Mouse (Mus musculus): Measurements from ENCODE around the gene Lig4.

Gene Lig4

DNA sequence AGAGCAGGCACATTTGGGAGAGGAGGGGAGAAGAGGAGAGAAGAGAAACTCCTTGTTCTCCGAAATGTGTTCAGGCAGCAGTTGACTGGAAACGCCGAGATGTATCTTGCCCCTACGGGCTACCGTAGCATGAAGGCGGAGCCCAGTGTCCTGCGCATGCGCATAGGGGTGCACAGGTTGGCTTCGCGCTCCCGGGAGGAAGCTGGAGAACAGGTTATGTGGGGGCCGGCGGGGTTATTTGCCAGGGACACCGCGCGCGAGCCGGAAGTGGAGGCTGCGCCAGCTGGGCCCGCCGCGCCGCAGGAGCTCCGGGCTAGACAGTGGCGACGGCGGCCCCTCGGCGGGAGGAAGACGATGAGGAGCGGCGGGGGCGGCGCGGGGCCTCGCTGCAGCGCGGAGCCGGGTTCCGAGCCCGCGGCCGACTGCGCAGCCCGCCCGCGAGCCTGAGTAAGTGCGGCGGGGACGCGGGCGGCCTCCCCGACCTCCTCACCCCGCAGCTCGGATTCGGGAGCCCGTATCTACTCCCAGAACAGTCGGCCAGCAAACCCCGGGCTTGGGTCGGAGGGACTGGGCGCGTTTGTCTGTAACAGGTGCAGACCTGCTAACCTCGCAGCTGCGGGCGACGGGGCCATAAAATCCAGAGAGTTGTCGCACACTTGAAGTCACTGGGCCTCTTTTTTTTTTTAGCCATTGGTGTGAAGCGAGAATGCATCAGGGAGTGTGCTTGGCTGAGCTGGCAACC lies at the start of gene Lig4, which contains the start of gene Abhd13:
Gene Lig4 (minus strand): TSS at position 114 of the 742 bp plus-strand sequence.
Gene Abhd13 (plus strand): TSS at position 135 of the 742 bp plus-strand sequence.
- in situ Hi-C loops (cut with MboI, MseI), result loop anchor here (10.0 kb wide), 1 partner anchor 417 kb away; no protein-coding TSS in a partner anchor

GRCm38 (mm10) chr8:10017231-10017630 lies 39.7 kb upstream of the Lig4 start:
- in situ Hi-C loops (cut with MboI, MseI), result no loop called here

- in situ Hi-C loops (cut with MboI, MseI), result no loop called here
Observed at GRCm38 (mm10) chr8:10016252-10016651, 38.8 kb upstream of the Lig4 start.

DNA sequence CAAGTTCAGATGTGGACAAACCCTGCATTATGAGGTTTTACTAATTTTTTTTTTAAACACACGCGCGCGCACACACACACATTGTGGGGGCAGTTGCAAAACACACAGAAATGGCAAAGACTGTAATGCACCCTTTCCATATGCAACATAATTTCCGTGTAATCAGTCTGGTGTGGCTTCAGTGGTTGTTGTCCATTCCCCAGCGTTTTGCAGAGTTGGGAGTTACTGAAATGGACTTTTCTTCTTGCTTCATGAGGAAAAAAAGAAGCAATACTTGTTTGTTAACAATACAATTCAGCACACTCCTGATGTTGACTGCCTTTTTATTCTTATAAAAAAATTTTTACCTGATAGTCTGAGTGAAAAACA lies 30.2 kb upstream of the Lig4 start:
- in situ Hi-C loops (cut with MboI, MseI), result no loop called here

- in situ Hi-C loops (cut with MboI, MseI), result no loop called here
Observed at GRCm38 (mm10) chr8:10006986-10007659, 29.6 kb upstream of the Lig4 start.

DNA sequence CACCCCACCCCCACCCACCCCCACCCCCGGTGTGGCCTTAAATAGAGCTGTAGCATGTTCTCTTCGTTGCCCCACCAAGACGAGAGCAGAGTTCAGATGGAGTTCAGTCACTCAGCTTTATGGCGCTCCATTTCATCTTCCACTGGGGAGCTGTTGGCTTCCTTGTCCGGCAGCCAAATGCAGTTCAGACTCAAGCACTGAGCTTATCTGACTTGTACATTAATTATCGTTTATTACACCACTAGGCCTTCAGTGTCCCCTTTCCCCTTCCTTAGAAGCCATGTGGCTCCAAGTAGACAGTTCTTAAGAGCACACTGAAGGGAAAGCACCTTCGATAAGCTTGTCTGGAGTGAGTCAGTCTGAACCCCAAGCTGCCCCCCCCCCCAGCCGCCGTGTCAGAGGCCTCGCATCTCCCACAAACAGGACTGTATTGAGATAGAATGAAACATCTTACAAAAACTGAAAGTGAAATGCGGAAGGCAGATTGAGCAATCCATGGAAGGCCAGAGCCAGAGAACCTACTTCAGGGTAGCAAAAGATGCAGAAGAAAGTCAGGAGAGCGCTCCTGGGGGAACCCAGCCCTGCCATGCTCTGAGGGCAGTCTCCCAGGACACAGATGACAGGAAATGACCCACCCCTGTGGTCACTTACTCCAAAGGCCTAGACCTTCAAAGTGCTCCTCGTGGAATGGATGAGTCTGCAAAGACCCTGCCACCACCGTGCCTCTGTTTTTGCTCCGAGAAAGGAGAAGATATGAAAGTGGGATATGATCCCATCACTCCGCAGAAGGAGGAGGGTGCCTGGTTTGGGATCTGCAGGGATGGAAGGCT lies 28.9 kb upstream of the Lig4 start, which contains the start of gene Tnfsf13b:
Gene Tnfsf13b (plus strand): TSS at position 312 of the 830 bp plus-strand sequence.
- in situ Hi-C loops (cut with MboI, MseI), result no loop called here

DNA sequence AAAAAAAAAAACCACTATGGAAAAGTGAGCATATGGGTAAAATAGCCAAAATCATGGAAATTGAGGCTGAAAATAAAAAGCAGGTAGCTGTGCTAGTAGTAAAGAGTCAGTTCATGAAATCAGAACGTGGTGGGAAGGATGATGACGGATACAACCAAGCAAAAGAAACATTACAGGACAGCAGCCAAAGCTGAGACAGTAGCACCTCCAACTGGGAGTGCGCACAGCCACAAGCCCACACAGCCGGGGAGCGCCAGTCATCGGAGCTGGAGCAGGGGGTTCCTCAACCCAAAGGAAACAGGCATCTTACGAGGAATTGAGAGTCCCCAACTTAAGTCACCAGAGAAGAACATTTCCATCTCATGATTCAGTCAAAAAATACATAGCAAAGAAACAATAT lies 26.6 kb upstream of the Lig4 start:
- in situ Hi-C loops (cut with MboI, MseI), result no loop called here

- in situ Hi-C loops (cut with MboI, MseI), result no loop called here
Observed at GRCm38 (mm10) chr8:9980188-9980587, 2.7 kb upstream of the Lig4 start.

GRCm38 (mm10) chr8:9979746-9980145 lies 2.3 kb upstream of the Lig4 start:
- in situ Hi-C loops (cut with MboI, MseI), result loop anchor here (10.0 kb wide), 1 partner anchor 415 kb away; no protein-coding TSS in a partner anchor

DNA sequence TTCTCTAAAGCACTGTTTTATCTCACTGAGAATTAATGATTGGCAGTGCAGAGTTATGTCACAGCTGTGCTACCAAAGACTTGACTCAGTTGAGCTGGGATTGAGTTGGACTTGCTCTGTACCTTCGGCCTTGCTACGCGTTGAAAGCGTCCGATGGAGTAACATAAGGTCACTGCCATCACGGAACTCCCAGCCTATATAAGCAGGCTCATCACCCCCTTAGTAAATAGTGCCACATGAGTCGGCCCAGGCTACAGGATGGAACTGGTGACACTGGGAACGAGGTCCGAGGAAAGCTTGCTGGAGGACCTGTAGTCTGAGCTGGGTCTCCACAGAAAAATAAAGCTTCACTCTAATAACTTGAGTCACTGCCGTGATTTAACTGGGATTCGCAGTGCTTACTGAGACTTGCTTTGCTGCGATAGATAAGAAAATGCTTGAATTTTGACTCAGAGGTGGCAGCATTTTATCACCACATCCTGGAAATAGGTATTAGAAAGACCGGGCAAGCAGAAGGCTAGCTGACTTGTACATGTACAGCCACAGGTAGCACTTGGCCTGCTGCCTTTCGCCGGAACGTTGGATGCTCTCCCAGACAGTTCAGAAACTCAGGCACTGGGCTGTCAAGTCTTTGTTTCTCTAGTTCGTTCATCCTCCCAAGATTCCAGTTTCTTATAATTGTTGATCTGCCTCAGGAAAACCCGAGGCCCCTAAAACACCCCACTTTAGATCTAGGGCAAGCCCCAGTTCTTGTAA lies 1.2 kb upstream of the Lig4 start:
- in situ Hi-C loops (cut with MboI, MseI), result loop anchor here (10.0 kb wide), 1 partner anchor 416 kb away; no protein-coding TSS in a partner anchor

- in situ Hi-C loops (cut with MboI, MseI), result loop anchor here (10.0 kb wide), 1 partner anchor 418 kb away; no protein-coding TSS in a partner anchor
Observed at GRCm38 (mm10) chr8:9977016-9977415, 470 bp downstream of the Lig4 start.

DNA sequence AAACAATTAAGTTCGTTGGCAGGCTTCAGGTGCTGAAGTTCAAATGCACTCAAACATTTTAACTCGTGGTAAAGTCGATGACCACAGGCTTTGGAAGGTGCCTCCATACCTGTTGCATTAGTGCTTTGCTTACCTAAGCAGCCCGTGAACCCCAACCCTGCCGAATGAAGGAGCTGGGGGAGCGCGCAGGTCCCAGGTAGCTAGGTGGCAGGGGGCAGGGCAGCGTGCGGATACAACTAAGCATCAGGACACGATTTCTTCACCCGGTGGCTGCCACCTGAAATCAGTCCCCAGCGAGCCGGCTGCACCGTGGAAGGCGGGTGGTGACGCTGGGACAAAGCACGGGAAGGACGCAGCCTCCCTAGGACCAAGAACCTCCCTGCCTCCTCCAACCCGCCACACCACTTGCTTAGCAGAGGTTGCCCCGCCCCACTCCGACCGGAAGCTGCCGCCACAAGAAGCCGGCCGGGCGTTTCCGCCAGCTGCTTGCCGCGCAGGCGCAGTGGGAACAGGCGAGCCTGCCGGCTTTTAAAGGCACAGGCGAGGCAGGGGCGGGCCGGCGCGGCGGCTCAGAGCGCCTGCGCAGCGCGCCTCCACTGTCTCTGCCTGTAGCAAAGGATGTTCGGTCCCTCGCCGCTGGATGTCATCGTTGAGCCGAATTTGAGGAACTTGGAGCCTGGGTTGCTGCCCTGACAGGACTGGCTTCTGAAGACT lies 1.4 kb downstream of the Lig4 start:
- in situ Hi-C loops (cut with MboI, MseI), result loop anchor here (10.0 kb wide), 1 partner anchor 419 kb away; no protein-coding TSS in a partner anchor

- in situ Hi-C loops (cut with MboI, MseI), result loop anchor here (10.0 kb wide), 1 partner anchor 420 kb away; no protein-coding TSS in a partner anchor
Observed at GRCm38 (mm10) chr8:9975276-9975675, 2.2 kb downstream of the Lig4 start.

DNA sequence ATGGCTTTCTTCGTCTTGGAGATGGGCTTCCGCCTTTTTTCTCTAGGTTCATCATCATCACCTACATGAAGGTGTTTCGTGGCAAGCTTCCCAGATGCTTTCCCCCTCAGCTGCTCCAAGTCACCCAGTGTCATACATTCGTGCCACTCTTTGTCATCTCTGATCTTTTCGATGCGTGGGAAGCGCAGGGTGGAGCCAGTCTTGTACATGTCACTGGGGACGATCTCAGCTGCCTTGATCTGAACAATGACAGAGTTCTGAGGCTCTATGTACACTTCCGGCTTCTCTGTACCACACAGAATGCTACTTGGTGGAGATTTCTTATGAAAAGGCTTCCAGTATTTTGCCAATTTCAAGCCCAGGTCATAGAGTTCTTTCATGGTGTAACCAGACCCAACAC lies 5.6 kb downstream of the Lig4 start:
- in situ Hi-C loops (cut with MboI, MseI), result loop anchor here (10.0 to 25.0 kb wide), 3 partner anchors 423 to 1590 kb away; partner anchors contain the start of genes Cars2 and Ing1

- in situ Hi-C loops (cut with MboI, MseI), result loop anchor here (25.0 kb wide), 2 partner anchors 1248 to 1602 kb away; partner anchors contain the start of genes Cars2 and Ing1
Observed at GRCm38 (mm10) chr8:9959919-9960318, 17.6 kb downstream of the Lig4 start.

GRCm38 (mm10) chr8:9958338-9958737 lies 19.1 kb downstream of the Lig4 start:
- in situ Hi-C loops (cut with MboI, MseI), result loop anchor here (25.0 kb wide), 2 partner anchors 1246 to 1604 kb away; partner anchors contain the start of genes Cars2 and Ing1

DNA sequence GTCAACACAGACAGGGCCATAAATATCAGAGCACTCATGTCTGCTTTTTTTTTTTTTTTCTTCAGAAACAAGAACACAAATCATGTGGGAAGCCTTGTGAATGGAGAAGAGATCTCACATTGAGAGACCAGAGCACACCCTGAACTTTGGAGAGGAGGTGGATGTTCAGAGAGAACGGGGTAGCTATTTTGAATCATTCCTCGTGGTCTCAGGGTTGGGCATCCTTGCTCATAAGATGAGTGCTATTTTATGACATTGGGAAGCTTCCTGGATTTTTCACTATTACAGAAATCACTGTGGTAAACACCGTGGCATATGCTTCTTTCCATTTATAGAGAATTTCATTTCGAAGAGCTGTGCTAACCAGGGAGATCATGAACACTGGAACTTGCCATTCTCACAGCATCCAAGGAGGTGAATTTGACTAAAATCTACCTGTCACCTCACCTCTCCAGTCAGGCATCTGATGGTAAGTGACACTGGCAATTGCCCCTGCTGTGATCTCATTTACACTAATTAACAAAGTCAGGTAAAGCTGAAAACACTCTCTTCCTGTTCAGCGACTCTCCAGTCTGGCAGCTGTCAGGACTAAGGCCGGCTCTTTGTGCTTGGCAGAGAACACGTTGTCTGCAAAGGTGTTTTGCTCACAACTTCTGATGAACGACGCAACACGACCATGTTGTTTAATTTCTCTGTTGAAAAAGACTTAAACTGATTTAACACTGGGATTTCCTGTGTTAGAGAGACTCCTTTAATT lies 28.2 kb downstream of the Lig4 start:
- in situ Hi-C loops (cut with MboI, MseI), result no loop called here

DNA sequence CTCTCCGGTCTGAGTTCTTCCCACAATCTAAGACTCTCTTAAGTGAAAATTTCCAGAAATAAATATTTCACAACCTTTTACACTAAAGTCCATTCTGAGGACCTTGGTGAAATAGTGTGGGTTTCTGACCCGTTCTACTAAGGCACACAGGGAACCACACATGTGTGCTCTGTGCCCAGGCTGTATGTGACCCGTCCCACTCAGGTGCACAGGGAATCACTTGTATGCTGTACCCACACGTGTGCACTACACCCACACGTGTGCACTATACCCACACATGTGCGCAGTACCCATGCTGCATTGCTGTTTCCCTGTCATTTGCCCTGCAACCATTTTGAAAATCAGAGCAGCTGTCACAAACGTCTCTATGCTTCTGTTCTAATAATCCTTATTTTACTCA lies 41.9 kb downstream of the Lig4 start:
- in situ Hi-C loops (cut with MboI, MseI), result loop anchor here (5.0 kb wide), 1 partner anchor 708 kb away; no protein-coding TSS in a partner anchor

All from T-helper 1 cell (primary cell).